Mouse (Mus musculus) midbrain, embryonic 10.5 days (tissue): ENCODE measurements around the gene Cadm4. TPM values are rescaled to one million over a fixed set of nuclear protein-coding genes. Genes with fewer than 3 reads are reported as not detected.
"Not testable (repeated sequence)": the region's sequence is repeated elsewhere in the genome, so short reads cannot be mapped to it uniquely, and the experiment has no call there.

ENCODE experiments used
- DNase-seq: peaks from one replicate; pipeline ENCODE4 v3.0.0-alpha.2; 2017; ENCODE audit warnings: low spot score
- H3K27ac ChIP-seq: fragments of 300-500 bp; sonication (generic); replicated peaks from 2 replicates; pipeline ENCODE4 v1.5.1; 2016; ENCODE audit warnings: mild to moderate bottlenecking
- H3K27me3 ChIP-seq: fragments of 300-500 bp; sonication (generic); 2 replicates; pipeline ENCODE4 v1.6.1; 2016; ENCODE audit warnings: low read depth, mild to moderate bottlenecking; ENCODE audit not compliant: poor library complexity, severe bottlenecking
- H3K36me3 ChIP-seq: fragments of 300-500 bp; sonication (generic); 2 replicates; pipeline ENCODE4 v1.6.1; 2016; ENCODE audit warnings: mild to moderate bottlenecking, moderate library complexity
- H3K4me1 ChIP-seq: fragments of 300-500 bp; sonication (generic); 2 replicates; pipeline ENCODE4 v1.6.1; 2016
- H3K4me3 ChIP-seq: fragments of 300-500 bp; sonication (generic); 2 replicates; pipeline ENCODE4 v1.5.1; 2016; ENCODE audit warnings: mild to moderate bottlenecking, moderate library complexity
- H3K9me3 ChIP-seq: fragments of 300-500 bp; sonication (generic); replicated peaks from 2 replicates; pipeline ENCODE4 v1.6.1; 2016; ENCODE audit warnings: mild to moderate bottlenecking
- WGBS: fragments of 180-500 bp; shearing (Covaris S2); methylation state at CpG from one replicate; pipeline ENCODE4 v1.1.7; 2016; 5-methylcytosine and 5-hydroxymethylcytosine counted together
- polyA plus RNA-seq: library from polyadenylated mRNA; unstranded; fragments of >200 nt; fragmentation: Nextera tagmentation; extraction: Ambion mirVana; gene quantifications from 2 replicates; pipeline ENCODE4 v1.2.1, GENCODE M21; 2016

The Cadm4 gene
- polyA plus RNA-seq, 1 experiment from 2014 or later: 10.0 TPM

DNA sequence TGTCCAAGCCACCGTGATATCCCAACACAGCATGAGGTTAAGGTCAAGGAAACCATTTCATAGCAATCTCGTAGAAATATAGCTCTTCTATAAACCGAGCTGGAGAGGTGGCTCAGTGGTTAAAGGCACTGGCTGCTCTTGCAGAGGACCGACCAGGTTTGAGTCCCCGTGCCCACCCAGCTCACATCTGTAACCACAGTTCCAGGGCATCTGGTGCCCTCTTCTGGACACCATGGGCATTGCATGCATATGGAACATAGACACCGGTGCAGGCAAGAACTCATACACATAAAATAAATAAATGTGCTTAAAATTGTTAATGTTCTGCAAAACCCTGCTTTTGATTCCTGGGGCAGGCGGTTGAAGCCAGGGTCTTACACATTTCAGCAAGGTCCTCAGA is 8.9 kb upstream of the Cadm4 start:
- H3K9me3 ChIP-seq: peaks cover 8% of the 10 kb centered on the region
- DNase-seq: peak; percentile 42
- H3K27me3 ChIP-seq: no peaks in the 10 kb centered on the region
- 70% methylated on average over 7 of the region's 7 CpGs for WGBS
- peaks cover 5% of the 10 kb centered on the region; the same call in 1 of the 2 replicates for H3K4me1 ChIP-seq
- H3K4me3 ChIP-seq: no peak overlapping the region
- H3K27ac ChIP-seq: no peak overlapping the region
- H3K36me3 ChIP-seq: no peaks in the 10 kb centered on the region

DNA sequence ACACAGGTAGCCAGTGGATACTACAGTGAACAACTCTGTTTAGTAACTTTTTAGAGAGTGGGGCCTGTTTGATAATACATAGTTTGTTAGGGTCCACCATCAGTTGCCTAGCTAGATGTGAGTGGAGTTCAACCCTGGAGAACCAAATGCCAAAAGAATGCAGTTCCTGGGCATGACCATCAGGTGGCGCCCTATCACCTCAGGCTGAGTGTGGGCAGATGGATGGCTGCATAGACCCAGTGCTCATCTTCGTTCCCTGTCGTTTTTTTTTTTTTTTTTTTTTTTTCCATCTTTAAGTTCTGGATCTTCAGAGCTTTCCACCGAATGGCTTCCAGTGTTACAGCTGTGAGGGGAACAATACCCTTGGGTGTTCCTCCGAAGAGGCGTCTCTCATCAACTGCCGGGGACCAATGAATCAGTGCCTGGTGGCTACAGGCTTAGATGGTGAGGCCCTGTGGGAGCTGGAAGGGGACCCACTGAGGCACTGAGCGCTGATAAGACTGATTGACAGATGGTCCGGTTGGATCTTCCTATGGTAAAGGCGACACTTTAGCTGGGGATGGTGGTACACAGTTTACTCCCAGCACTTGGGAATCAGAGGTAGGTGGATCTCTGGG is 7.8 kb upstream of the Cadm4 start:
- peaks cover 8% of the 10 kb centered on the region for H3K9me3 ChIP-seq
- 59% methylated on average over 10 of the region's 10 CpGs for WGBS

DNA sequence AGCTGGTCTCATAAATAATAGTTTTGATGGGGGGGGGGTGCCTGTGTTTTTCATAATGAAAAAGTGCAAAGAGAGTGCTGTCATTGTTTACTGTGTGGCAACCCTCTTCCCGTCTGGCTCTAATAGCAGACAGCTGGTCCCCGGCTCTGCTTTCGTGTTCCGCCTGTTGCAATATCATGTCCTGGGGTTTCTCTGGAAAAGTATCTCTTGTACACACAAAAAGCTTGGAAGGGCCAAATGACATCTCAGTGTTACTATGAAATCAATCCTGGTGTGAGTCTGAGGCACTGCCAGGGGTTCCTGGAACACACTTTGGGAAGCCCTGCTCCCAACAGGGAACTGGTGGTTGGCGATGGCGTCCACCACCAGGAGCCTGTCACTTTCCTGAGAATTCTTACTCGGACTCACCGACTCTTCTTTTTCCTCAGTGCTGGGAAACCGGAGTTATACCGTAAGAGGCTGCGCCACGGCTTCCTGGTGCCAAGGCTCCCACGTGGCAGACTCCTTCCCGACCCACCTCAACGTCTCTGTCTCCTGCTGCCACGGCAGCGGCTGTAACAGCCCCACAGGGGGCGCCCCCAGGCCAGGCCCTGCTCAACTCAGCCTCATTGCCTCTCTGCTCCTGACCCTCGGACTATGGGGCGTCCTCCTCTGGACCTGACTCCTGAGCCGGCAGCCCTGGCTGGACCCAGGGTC is 6.9 kb upstream of the Cadm4 start:
- H3K4me1 ChIP-seq: peaks cover 5% of the 10 kb centered on the region; the same call in 1 of the 2 replicates
- no peak overlapping the region for H3K4me3 ChIP-seq
- peaks cover 8% of the 10 kb centered on the region; the same call in 1 of the 2 replicates for H3K9me3 ChIP-seq
- peaks cover 15% of the 10 kb centered on the region for H3K27me3 ChIP-seq
- no peak overlapping the region for H3K27ac ChIP-seq
- H3K36me3 ChIP-seq: no peaks in the 10 kb centered on the region
- peak; percentile 24 for DNase-seq
- WGBS: 37% methylated on average over 21 of the region's 21 CpGs

More for the DNA sequence above, 7.8 kb upstream of the Cadm4 start:
- Histone ChIP-seq H3K27me3 (peaks cover 6% of the 10 kb centered on the region), H3K36me3 (no peaks in the 10 kb centered on the region), H3K4me3 (no peak overlapping the region), H3K27ac (no peak overlapping the region), H3K4me1 (peaks cover 5% of the 10 kb centered on the region; the same call in 1 of the 2 replicates)
- DNase-seq: peak; percentile 68

DNA sequence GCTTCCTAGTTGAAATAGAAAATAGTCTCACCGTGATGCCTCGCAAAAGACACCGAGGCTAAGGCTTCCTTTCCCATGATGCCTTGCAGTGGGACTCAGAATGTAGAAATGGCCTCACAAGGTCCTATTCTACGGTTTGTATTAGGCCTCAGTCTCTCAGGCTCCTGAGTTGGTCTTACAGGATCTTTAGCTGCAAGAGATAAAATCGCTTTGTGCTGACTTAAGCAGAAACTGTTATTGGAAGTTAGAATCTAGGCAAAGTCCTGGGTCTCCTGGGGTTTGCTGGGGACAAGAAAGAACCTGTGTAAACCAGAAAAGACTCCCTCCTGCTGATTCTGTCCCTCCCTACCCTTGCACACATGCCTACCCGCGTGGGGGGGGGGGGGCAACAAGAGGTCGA is 5.5 kb upstream of the Cadm4 start:
- Histone ChIP-seq H3K9me3 (no peaks in the 10 kb centered on the region; the same call in 1 of the 2 replicates), H3K27me3 (peaks cover 29% of the 10 kb centered on the region), H3K4me1 (peaks cover 13% of the 10 kb centered on the region), H3K36me3 (no peaks in the 10 kb centered on the region), H3K27ac (no peak overlapping the region), H3K4me3 (no peak overlapping the region)
- 83% methylated on average over 8 of the region's 8 CpGs for WGBS
- no peak for DNase-seq

DNA sequence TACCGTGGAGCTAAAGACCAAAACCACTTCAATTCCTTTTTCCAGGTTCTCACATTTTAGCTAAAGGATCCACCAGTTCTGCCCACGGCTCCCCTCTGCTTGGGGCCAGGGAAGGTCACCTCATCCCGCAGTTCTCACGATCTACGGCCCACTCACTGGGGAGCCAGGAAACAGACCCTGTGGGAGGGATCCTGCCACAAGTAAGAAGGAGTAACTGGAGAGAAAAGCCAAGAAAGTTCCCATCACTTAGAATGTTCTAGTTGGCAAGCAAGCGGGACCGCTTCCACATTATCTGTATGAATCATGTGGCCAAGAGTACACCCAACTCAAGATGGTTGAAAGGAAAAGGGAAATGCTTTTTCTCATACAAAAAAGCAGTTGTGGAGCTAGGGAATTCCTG is 5.0 kb upstream of the Cadm4 start:
- H3K36me3 ChIP-seq: no peaks in the 10 kb centered on the region
- WGBS: 84% methylated on average over 7 of the region's 7 CpGs
- DNase-seq: no peak
- peaks cover 34% of the 10 kb centered on the region for H3K27me3 ChIP-seq
- H3K4me1 ChIP-seq: peaks cover 17% of the 10 kb centered on the region
- H3K27ac ChIP-seq: no peak overlapping the region
- H3K4me3 ChIP-seq: no peak overlapping the region
- no peaks in the 10 kb centered on the region; the same call in 1 of the 2 replicates for H3K9me3 ChIP-seq

DNA sequence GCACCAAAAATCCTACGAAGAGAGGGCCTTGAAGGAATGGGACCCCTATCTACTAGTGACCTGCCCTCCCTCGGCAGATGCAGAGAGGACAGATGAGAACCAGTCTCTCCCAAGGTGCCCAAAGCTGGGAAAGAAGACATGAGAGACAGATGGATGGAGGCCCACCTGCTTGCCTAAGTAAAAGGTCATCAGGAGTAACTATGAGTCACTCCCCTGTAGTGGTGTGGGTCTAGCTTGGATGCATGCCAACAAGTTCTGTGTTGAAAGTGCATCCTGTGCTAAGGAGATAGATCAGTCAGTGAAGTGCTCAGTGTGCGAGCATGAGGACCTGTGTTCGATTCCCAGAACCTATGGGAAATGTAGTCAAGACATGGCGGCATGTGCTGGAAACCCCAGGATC is 2.9 kb upstream of the Cadm4 start:
- Histone ChIP-seq H3K4me3 (no peak overlapping the region), H3K27me3 (peaks cover 51% of the 10 kb centered on the region), H3K4me1 (peaks cover 31% of the 10 kb centered on the region), H3K9me3 (no peaks in the 10 kb centered on the region), H3K27ac (no peak overlapping the region), H3K36me3 (no peaks in the 10 kb centered on the region)
- 84% methylated on average over 5 of the region's 5 CpGs for WGBS
- DNase-seq: no peak

DNA sequence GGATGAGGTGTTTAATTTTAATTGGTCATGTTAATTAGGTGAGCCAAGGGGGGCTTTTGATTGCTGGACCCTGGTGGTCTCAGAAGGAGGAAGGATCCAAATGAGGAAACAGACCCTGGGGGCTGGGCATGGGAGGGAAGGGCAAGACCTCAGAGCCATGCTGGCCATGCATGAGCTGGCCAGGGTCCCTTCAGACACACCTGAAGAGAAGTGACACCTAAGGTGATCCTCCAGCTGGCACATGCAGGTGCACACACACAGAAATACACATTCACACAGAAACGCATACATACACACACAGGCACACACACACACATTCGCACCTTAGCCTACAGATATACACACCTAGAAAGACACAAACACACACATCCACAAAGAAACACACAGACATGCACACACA is 2.1 kb upstream of the Cadm4 start:
- Histone ChIP-seq H3K9me3 (no peaks in the 10 kb centered on the region), H3K4me1 (peaks cover 35% of the 10 kb centered on the region), H3K27me3 (peaks cover 53% of the 10 kb centered on the region), H3K4me3 (no peak overlapping the region), H3K36me3 (no peaks in the 10 kb centered on the region), H3K27ac (no peak overlapping the region)
- no peak for DNase-seq
- 88% methylated on average over 2 of the region's 2 CpGs for WGBS

DNA sequence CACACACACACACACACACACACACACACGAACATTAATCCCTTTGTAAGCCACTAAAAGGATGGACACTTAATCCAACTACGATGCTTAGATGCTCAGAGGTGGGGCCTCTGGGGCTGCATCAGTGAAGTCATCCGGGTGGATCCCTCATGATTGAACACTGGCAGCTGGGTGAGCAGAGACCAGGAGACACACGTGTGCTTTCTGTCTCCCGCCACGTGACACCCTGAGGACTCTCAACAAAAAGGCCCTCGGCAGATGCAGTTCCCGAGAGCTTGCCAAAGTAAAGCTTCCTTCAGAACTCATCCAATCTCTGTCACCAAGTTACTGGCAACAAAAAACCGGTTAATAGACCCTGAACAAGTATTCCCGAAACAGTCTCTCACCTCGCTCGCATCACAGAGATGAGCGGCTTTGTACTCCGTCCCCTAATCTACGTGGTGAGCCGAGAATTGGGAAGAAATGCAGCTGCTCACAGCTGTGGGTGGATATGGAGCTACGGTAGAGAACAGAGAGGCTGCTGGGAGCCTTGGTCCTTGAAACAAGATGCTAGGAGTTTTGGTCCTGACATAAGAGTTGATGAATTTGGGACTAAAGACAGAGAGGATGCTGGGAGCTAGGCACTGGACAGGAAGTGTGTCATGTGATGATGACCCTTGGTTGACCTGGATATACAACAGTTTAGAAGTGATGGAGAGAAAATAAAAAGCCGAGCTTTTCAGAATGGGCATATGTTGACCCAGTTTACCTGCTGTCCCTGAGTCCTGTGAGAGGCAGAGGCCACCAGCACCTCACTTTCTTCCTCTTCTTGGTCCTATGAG is 1.5 kb upstream of the Cadm4 start:
- Histone ChIP-seq H3K9me3 (no peaks in the 10 kb centered on the region), H3K36me3 (no peaks in the 10 kb centered on the region), H3K27me3 (peaks cover 53% of the 10 kb centered on the region), H3K4me3 (peak overlapping the region; percentile 87; the same call in 1 of the 2 replicates), H3K4me1 (peaks cover 38% of the 10 kb centered on the region), H3K27ac (no peak overlapping the region)
- DNase-seq: no peak
- 65% methylated on average over 18 of the region's 18 CpGs for WGBS

DNA sequence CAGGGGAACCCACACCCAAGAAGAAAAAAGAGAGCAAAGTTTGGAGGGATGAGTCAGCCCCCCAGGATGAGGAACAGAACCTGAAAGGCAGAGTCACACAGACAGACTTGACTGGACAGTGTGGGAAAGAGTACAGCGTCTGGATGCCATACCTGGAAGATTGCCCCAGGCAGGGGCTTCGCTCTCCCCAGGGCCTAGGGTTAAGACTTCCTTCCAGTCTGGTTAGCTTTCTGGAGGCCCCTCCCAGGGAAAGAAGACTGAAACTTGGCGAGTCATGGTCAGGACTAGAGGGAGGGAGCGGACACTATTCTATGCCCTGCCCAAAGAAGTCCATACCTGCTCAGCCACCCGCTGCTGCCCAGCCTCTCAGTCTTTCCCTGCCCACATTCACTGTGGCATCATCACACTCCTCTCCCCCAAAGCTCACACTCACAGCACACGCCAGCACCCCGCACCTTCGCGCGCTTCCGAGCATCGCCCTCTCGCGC is 793 bp upstream of the Cadm4 start:
- 12% methylated on average over 14 of the region's 14 CpGs for WGBS
- peaks cover 59% of the 10 kb centered on the region for H3K27me3 ChIP-seq
- H3K27ac ChIP-seq: peak overlapping the region; percentile 93
- no peak for DNase-seq
- H3K4me1 ChIP-seq: peaks cover 45% of the 10 kb centered on the region
- H3K4me3 ChIP-seq: peak overlapping the region; percentile 87
- H3K9me3 ChIP-seq: no peaks in the 10 kb centered on the region
- H3K36me3 ChIP-seq: no peaks in the 10 kb centered on the region

DNA sequence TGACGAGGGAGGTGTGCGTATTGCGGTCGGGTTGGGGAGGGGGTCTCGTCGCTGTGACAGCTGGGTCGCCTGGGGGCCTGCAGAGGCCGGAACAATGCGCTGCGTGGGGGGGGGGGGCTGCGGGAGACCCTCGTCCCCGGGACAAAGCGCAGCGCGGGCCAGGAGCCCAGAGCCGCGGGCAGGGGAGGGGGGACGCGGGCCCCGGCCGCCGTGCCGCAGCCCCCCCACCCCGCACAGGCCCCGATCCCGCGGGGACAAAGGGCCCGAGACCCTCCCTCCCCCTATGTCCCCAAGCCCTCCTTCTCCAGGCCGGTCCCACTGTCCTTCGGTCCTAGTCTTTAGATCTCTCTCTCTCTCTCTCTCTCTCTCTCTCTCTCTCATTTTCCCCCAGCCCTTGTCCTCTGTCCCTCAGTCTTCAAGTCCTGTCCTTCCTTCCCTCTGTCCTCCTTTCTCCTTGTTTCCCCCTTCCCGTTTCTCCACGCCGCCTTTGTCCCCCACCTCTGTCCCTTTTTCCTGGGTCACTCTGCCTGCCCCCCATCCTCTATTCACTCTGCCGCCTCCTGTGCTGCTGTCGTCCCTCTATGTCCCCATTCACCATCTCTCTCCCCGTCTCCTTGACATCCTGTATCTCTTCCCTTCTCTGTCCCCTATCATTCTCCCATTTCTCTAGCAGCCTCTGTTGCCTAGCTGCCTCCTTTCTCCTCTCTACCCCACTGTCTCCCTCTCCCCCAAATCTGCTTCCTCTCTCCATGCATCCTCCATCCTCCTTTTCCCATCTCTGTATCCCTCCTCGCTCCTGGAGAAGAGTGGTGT is 591 bp downstream of the Cadm4 start:
- WGBS: 1% methylated on average over 27 of the region's 38 CpGs
- Histone ChIP-seq H3K27me3 (peaks cover 64% of the 10 kb centered on the region), H3K4me3 (peak overlapping the region; percentile 87), H3K4me1 (peaks cover 58% of the 10 kb centered on the region), H3K27ac (peak overlapping the region; percentile 93), H3K36me3 (no peaks in the 10 kb centered on the region), H3K9me3 (no peaks in the 10 kb centered on the region)
- DNase-seq: no peak

DNA sequence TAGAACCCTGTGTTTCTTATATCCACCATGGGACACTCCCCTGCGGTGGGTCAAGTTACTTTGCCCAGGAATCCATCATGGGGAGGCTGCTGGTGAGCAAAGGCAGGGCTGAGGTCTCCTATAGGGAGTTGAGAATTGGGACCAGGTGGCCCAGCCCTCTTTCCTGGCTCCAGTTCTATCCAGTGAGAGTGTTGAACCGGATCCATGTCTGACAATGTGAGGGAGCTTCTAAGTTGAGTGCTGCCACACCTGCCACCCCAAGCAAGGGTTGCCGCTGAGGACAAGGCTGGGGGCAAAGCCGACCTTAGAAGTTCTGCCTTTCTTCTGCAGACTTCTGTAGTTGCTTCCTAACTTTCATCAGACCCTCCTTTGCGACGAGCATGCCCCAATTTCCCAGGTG is 1.5 kb downstream of the Cadm4 start:
- H3K9me3 ChIP-seq, H3K27ac ChIP-seq, H3K36me3 ChIP-seq, DNase-seq: not testable (repeated sequence)
- WGBS: 55% methylated on average over 6 of the region's 6 CpGs
- peaks cover 64% of the 10 kb centered on the region for H3K27me3 ChIP-seq
- H3K4me3 ChIP-seq: peak overlapping the region; percentile 87
- H3K4me1 ChIP-seq: peaks cover 62% of the 10 kb centered on the region

DNA sequence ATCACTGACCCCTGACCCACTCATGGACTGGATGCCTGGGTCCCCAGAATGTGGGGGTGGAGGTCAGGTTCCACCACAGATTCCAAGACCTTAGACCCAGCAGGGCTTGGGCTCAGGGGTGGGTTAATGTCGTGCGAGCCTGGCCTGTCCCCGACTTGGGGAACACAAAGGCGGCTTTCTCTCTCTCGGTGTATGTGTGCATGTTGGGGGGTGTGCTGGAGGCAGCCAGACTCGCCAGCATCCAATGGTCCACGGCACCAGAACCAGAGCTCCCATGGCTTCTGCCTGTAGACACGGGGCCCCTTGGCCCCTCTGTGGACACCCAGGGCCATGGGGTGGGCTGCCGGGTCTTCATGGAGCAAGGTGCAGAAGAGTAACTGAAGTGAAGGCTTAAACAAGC is 3.7 kb downstream of the Cadm4 start:
- H3K27me3 ChIP-seq: peaks cover 44% of the 10 kb centered on the region
- peak overlapping the region; percentile 81; the same call in 1 of the 2 replicates for H3K27ac ChIP-seq
- peaks cover 14% of the 10 kb centered on the region for H3K36me3 ChIP-seq
- H3K4me1 ChIP-seq: peaks cover 62% of the 10 kb centered on the region
- H3K4me3 ChIP-seq: peak overlapping the region; percentile 9; the same call in 1 of the 2 replicates
- WGBS: 78% methylated on average over 9 of the region's 9 CpGs
- H3K9me3 ChIP-seq: no peaks in the 10 kb centered on the region
- no peak for DNase-seq
